Mouse (Mus musculus) embryo, embryonic 9.5 days (tissue): ENCODE data around the gene 1700018B08Rik.
A peak's percentile ranks its signal among the peaks of the same experiment; 100 is the strongest.

Experiments used
- DNase-seq: peaks from one replicate; pipeline ENCODE4 v3.0.0-alpha.2; 2017; ENCODE audit errors: extremely low spot score

1700018B08Rik gene

DNA sequence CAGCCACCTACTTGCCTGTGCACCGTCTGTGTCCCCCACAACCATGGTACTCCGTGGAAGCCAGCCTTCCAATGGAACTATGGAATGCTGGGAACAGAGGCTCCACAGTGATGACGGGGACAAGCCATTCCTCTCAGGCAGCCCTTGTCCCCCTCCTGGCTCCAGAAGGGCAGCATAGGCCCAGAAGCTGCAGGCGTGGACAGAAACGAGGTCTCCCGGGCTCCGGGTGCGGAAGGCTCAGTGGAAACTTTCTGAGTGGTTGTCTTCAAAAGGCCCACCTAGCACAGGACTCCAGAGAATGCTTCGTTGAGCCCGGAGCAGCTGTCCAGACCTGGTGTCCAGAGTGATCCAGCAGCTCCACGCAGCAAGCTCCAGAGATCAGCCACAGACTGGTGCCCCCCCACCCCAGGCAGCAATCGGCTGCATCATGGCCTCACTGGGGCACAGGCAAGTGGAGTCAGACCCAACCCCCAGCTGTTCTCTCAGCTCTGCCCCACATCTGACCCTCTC, at the start of gene 1700018B08Rik:
TSS of gene 1700018B08Rik (minus strand) at position 45 of the 510 bp plus-strand sequence.
- DNase-seq = no peak

DNA sequence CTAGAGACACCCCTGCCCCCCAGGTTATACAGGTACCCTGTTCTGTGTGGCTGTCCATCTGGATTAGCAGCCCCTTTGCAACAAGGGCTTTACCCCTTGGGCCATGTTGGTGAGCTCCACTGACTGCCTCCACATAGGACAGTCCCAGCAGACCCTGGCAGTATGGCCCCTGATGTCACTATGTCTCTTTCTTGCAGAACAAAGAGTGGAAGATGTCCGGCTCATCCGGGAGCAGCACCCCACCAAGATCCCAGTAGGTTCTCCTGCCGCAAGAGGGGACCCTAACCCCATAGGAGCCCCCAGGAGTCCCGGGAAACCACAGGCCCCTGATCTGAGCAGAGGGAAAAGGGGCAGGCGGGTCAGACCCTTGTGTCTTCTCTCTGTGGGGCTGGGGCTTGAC, 49.2 kb upstream of the 1700018B08Rik start:
- no peak for DNase-seq

DNA sequence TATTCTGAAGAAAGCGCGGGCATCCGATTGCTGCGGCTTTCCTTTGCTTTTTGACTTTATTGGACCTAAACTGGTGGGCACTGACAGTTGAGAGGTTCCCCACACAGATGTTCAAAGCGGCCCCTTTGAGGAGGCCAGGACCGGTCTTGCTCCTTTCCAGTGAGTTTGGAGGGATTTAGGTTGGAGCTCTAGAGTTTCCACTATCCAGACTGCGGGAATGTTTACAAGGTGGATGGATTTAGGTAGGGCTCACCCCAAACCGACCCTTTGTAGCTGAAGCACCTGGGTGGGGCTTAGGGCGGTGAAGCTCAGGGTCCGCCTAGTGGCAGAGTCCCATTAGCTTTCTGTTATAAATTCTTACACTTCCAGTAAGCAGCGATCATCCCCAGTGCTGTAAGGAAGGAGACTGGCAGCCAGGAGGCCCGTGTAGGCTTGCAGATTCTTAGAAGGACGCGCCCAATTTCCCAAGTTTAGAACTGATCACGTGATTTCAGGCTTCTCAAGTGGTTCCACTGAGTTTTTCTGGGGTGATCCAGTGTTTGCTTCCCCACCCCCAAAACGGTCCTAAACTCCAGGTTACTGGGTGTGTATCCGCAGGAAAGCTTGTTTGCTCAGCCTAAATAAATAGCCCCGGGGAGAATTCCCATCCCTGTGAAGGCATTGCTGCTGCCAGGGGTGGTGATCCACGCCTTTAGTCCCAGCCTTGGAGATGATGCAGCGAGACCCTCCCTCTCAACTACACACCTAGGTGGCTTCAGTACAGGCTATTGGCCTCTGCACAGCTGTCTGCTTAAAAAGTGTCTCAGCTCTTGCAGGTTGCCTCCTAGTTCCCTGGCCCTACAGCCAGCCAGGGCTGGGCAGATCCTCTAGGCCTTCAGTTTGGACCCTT, 47.3 kb upstream of the 1700018B08Rik start:
- peak; percentile 33 for DNase-seq

- peak; percentile 95 for DNase-seq
Measured at GRCm38 (mm10) chr8:121590203-121591177, 46.4 kb upstream of the 1700018B08Rik start, which contains the start of gene Map1lc3b. TSS of gene Map1lc3b (plus strand) at chr8:121590361.

- no peak for DNase-seq
Measured at GRCm38 (mm10) chr8:121589205-121589726, 45.1 kb upstream of the 1700018B08Rik start.

DNA sequence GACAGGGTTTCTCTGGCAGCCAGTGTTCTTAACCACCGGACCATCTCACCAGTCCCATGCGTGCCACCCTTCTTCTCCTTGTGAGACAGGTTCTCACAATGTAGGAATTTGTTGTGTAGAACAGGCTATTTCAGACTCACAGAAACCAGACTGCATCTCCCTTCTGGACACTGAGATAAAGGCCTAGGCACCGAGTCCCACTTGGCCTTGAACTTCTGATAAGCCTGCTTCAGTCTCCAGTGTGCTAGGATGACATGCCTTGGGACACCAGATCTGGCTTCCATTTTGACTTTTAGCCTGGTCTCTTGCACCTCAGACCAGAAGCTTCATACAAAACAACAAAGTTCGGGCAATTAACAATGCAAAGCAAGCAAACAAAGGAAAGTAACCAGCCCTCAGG, 44.6 kb upstream of the 1700018B08Rik start:
- no peak for DNase-seq

DNA sequence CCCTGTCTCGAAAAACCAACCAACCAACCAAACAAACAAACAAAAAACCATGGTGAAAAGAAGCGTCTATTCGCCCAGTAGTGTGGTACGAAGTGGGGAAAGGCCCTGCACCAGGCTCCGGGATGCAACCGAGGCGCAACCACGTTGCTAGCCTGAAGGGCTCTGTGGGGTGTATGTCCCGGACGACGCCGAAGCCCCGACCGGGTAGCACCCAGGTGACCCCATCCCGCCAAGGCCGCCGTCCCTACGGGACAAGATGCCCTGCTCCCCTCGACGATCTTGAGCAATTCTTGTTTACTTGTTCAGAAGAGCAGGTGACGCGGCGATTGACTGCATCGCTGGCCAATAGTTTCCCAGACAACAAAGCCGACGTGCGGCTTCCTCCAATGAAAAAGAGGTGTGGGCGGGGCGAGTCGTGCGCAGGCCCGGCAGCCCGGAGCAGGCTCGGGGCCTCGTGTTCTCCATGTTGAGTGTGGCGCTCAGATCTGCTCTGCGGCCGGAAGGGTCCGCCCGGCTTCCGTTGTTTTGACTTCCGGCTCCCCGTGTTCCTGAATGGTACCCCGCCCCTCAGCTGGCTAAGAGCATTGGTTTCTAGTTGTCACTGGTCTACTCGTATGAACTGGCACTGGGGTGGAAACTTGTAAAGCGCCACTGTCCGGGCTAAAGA, 41.2 kb upstream of the 1700018B08Rik start:
- peak; percentile 96 for DNase-seq

GRCm38 (mm10) chr8:121584730-121585129, 40.6 kb upstream of the 1700018B08Rik start:
- no peak for DNase-seq

- no peak for DNase-seq
Measured at GRCm38 (mm10) chr8:121583653-121584052, 39.5 kb upstream of the 1700018B08Rik start.

GRCm38 (mm10) chr8:121580465-121580864, 36.3 kb upstream of the 1700018B08Rik start:
- no peak for DNase-seq

- peak; percentile 99 for DNase-seq
Measured at GRCm38 (mm10) chr8:121578676-121579451, 34.7 kb upstream of the 1700018B08Rik start, which contains the start of gene Fbxo31. TSS of gene Fbxo31 (minus strand) at chr8:121578806.

- DNase-seq = peak; percentile 41
Measured at GRCm38 (mm10) chr8:121577751-121578675, 33.9 kb upstream of the 1700018B08Rik start.

GRCm38 (mm10) chr8:121575661-121576060, 31.5 kb upstream of the 1700018B08Rik start:
- no peak for DNase-seq

GRCm38 (mm10) chr8:121573275-121573674, 29.2 kb upstream of the 1700018B08Rik start:
- no peak for DNase-seq

- no peak for DNase-seq
Measured at GRCm38 (mm10) chr8:121572121-121572520, 28.0 kb upstream of the 1700018B08Rik start.

GRCm38 (mm10) chr8:121570801-121571200, 26.7 kb upstream of the 1700018B08Rik start:
- no peak for DNase-seq

GRCm38 (mm10) chr8:121570335-121570734, 26.2 kb upstream of the 1700018B08Rik start:
- DNase-seq = no peak

DNA sequence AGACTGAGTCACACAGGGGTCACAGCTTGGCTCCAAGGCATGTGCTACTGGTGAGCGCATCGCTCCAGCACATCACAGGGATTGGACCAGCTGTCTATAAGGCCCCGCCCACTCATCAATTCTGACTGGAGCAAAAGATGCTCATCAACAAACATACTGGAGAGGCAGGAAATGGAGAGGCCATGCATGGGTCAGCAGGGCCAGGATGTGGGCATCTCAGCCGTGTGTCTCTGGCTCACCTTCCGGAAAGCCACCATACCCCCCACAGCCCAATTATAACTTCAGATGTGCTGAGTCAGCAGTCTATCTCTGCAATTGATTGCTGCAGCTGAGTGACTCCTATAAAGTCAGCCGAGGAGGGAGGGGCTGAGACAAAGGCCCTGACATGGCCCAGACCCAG, 24.2 kb upstream of the 1700018B08Rik start:
- no peak for DNase-seq

GRCm38 (mm10) chr8:121563701-121564100, 19.6 kb upstream of the 1700018B08Rik start:
- no peak for DNase-seq
